Mouse (Mus musculus): ENCODE data around the gene Smoc2. TPM values are rescaled to one million over a fixed set of nuclear protein-coding genes. Genes with fewer than 3 reads are reported as not detected.

Smoc2 gene
- polyA plus RNA-seq, 1 experiment from 2014 or later = 3.0 TPM

- 62% methylated on average over 11 of the region's 11 CpGs for WGBS
- Histone ChIP-seq H3K27me3 (ENCODE audit: control insufficient read depth, insufficient read depth, low read depth, low read length) (no peaks in the 10 kb centered on the region), H3K4me2 (ENCODE audit: low read length) (no peak overlapping the region), H3K4me3 (ENCODE audit: low read depth, low read length) (no peak overlapping the region), H3K27ac (ENCODE audit: low read length) (no peak overlapping the region), H3K9me3 (replicated peaks; ENCODE audit: control insufficient read depth, low read length, poor library complexity, severe bottlenecking) (no peaks in the 10 kb centered on the region), H3K4me1 (ENCODE audit: control insufficient read depth, insufficient read depth, low read length) (no peaks in the 10 kb centered on the region), H3K36me3 (ENCODE audit: control insufficient read depth, insufficient read depth, low read length) (no peaks in the 10 kb centered on the region), H3K9ac (ENCODE audit: low read depth, low read length) (no peak overlapping the region)
- ATAC-seq = no peak
Observed at GRCm38 (mm10) chr17:14244195-14244965, 34.9 kb upstream of the Smoc2 start.

GRCm38 (mm10) chr17:14246266-14246665 is 33.0 kb upstream of the Smoc2 start:
- ATAC-seq = no peak
- 62% methylated on average over 2 of the region's 2 CpGs for WGBS
- no peak overlapping the region for H3K4me2 ChIP-seq (ENCODE audit: low read length)

DNA sequence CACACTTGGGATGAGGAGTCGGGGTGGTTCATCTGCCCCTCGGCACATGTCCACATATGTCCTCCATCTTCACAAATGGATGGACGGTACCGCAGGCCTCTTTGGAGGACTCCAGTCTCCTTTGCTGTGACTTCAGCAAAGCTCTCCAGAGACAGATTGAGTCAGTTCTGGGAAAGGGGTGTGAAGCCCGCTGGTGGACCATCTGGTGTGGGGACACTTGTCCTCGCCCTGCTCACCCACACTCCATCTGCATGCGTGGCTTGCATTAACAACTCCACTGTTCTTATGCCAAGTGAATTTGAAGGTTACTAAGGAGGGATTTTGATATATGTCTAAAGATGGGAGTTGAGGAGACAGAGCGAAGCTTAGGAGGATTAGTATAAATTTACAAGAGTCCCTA is 31.4 kb upstream of the Smoc2 start:
- 84% methylated on average over 8 of the region's 8 CpGs for WGBS
- no peak overlapping the region for H3K9ac ChIP-seq (ENCODE audit: low read depth, low read length)
- no peak overlapping the region for H3K27ac ChIP-seq (ENCODE audit: low read length)
- H3K27me3 ChIP-seq (ENCODE audit: control insufficient read depth, insufficient read depth, low read depth, low read length) = no peaks in the 10 kb centered on the region
- no peak for ATAC-seq
- no peaks in the 10 kb centered on the region for H3K4me1 ChIP-seq (ENCODE audit: control insufficient read depth, insufficient read depth, low read length)
- no peaks in the 10 kb centered on the region for H3K9me3 ChIP-seq (replicated peaks; ENCODE audit: control insufficient read depth, low read length, poor library complexity, severe bottlenecking)
- no peak overlapping the region for H3K4me2 ChIP-seq (ENCODE audit: low read length)
- H3K36me3 ChIP-seq (ENCODE audit: control insufficient read depth, insufficient read depth, low read length) = no peaks in the 10 kb centered on the region
- H3K4me3 ChIP-seq (ENCODE audit: low read depth, low read length) = no peak overlapping the region

More at GRCm38 (mm10) chr17:14246266-14246665, 33.0 kb upstream of the Smoc2 start:
- H3K27me3 ChIP-seq (ENCODE audit: control insufficient read depth, insufficient read depth, low read depth, low read length) = no peaks in the 10 kb centered on the region
- no peak overlapping the region for H3K4me3 ChIP-seq (ENCODE audit: low read depth, low read length)
- H3K9me3 ChIP-seq (replicated peaks; ENCODE audit: control insufficient read depth, low read length, poor library complexity, severe bottlenecking) = no peaks in the 10 kb centered on the region
- no peak overlapping the region for H3K27ac ChIP-seq (ENCODE audit: low read length)
- no peak overlapping the region for H3K9ac ChIP-seq (ENCODE audit: low read depth, low read length)
- no peaks in the 10 kb centered on the region for H3K36me3 ChIP-seq (ENCODE audit: control insufficient read depth, insufficient read depth, low read length)
- no peaks in the 10 kb centered on the region for H3K4me1 ChIP-seq (ENCODE audit: control insufficient read depth, insufficient read depth, low read length)

DNA sequence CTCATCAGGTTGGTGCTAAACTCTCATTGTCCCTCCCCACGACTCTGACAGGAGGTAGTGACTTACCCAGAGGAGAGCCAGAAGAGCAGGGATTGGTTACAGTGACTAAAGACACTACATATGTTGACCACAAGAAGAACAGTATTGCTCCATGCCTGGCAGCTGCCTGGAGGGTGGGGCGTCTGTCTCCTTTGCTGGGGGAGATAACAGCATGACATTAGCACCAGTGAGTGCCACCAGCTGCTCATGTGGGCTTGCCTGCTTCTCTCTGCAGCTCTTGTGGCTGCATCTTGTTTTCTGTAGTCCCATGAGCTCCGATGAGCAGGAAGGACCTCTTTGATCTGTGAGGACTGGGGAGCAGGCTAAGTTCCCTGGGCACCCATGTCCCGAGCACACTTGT is 29.7 kb upstream of the Smoc2 start:
- H3K4me1 ChIP-seq (ENCODE audit: control insufficient read depth, insufficient read depth, low read length) = no peaks in the 10 kb centered on the region
- H3K36me3 ChIP-seq (ENCODE audit: control insufficient read depth, insufficient read depth, low read length) = no peaks in the 10 kb centered on the region
- no peaks in the 10 kb centered on the region for H3K9me3 ChIP-seq (replicated peaks; ENCODE audit: control insufficient read depth, low read length, poor library complexity, severe bottlenecking)
- no peak overlapping the region for H3K4me2 ChIP-seq (ENCODE audit: low read length)
- ATAC-seq = no peak
- WGBS = 76% methylated on average over 4 of the region's 4 CpGs
- no peak overlapping the region for H3K9ac ChIP-seq (ENCODE audit: low read depth, low read length)
- no peak overlapping the region for H3K4me3 ChIP-seq (ENCODE audit: low read depth, low read length)
- no peaks in the 10 kb centered on the region for H3K27me3 ChIP-seq (ENCODE audit: control insufficient read depth, insufficient read depth, low read depth, low read length)
- no peak overlapping the region for H3K27ac ChIP-seq (ENCODE audit: low read length)

- no peak overlapping the region for H3K27ac ChIP-seq (ENCODE audit: low read length)
- no peaks in the 10 kb centered on the region for H3K36me3 ChIP-seq (ENCODE audit: control insufficient read depth, insufficient read depth, low read length)
- ATAC-seq = no peak
- H3K4me3 ChIP-seq (ENCODE audit: low read depth, low read length) = no peak overlapping the region
- 83% methylated on average over 8 of the region's 8 CpGs for WGBS
- H3K4me2 ChIP-seq (ENCODE audit: low read length) = no peak overlapping the region
- no peaks in the 10 kb centered on the region for H3K9me3 ChIP-seq (replicated peaks; ENCODE audit: control insufficient read depth, low read length, poor library complexity, severe bottlenecking)
- no peak overlapping the region for H3K9ac ChIP-seq (ENCODE audit: low read depth, low read length)
- H3K27me3 ChIP-seq (ENCODE audit: control insufficient read depth, insufficient read depth, low read depth, low read length) = no peaks in the 10 kb centered on the region
- H3K4me1 ChIP-seq (ENCODE audit: control insufficient read depth, insufficient read depth, low read length) = no peaks in the 10 kb centered on the region
Observed at GRCm38 (mm10) chr17:14250401-14250800, 28.9 kb upstream of the Smoc2 start.

DNA sequence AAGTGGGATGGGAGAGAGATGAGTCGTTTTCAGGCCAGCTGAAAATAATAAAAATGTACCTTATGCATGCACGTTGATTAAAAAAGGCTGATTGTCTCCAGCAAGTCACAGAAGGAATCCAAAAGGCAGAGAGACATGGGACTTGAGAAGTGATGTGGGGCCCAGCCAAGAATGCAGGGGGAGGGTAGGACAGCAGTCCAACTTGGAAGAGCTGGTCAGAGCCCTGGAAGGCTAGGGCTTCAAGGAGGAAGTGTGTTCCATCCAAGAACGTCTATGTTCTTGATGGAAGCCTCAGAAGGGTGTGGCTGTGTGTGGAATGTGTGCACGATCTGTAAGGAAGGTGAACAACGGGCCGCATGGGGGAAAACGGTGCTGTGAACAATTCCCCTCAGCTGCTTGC is 26.9 kb upstream of the Smoc2 start:
- no peaks in the 10 kb centered on the region for H3K36me3 ChIP-seq (ENCODE audit: control insufficient read depth, insufficient read depth, low read length)
- H3K4me3 ChIP-seq (ENCODE audit: low read depth, low read length) = no peak overlapping the region
- no peaks in the 10 kb centered on the region for H3K27me3 ChIP-seq (ENCODE audit: control insufficient read depth, insufficient read depth, low read depth, low read length)
- H3K4me1 ChIP-seq (ENCODE audit: control insufficient read depth, insufficient read depth, low read length) = no peaks in the 10 kb centered on the region
- no peak overlapping the region for H3K27ac ChIP-seq (ENCODE audit: low read length)
- WGBS = 87% methylated on average over 7 of the region's 7 CpGs
- no peak overlapping the region for H3K4me2 ChIP-seq (ENCODE audit: low read length)
- no peaks in the 10 kb centered on the region for H3K9me3 ChIP-seq (replicated peaks; ENCODE audit: control insufficient read depth, low read length, poor library complexity, severe bottlenecking)
- ATAC-seq = no peak
- H3K9ac ChIP-seq (ENCODE audit: low read depth, low read length) = no peak overlapping the region

GRCm38 (mm10) chr17:14254616-14255015 is 24.7 kb upstream of the Smoc2 start:
- Histone ChIP-seq H3K36me3 (ENCODE audit: control insufficient read depth, insufficient read depth, low read length) (no peaks in the 10 kb centered on the region), H3K27ac (ENCODE audit: low read length) (no peak overlapping the region), H3K9me3 (replicated peaks; ENCODE audit: control insufficient read depth, low read length, poor library complexity, severe bottlenecking) (no peaks in the 10 kb centered on the region), H3K27me3 (ENCODE audit: control insufficient read depth, insufficient read depth, low read depth, low read length) (no peaks in the 10 kb centered on the region), H3K4me2 (ENCODE audit: low read length) (no peak overlapping the region), H3K4me1 (ENCODE audit: control insufficient read depth, insufficient read depth, low read length) (no peaks in the 10 kb centered on the region), H3K4me3 (ENCODE audit: low read depth, low read length) (no peak overlapping the region), H3K9ac (ENCODE audit: low read depth, low read length) (no peak overlapping the region)
- no peak for ATAC-seq
- WGBS = 79% methylated on average over 5 of the region's 5 CpGs

GRCm38 (mm10) chr17:14257799-14258520 is 21.3 kb upstream of the Smoc2 start:
- no peak overlapping the region for H3K4me2 ChIP-seq (ENCODE audit: low read length)
- no peaks in the 10 kb centered on the region for H3K4me1 ChIP-seq (ENCODE audit: control insufficient read depth, insufficient read depth, low read length)
- H3K9ac ChIP-seq (ENCODE audit: low read depth, low read length) = no peak overlapping the region
- no peak for ATAC-seq
- H3K27ac ChIP-seq (ENCODE audit: low read length) = no peak overlapping the region
- no peaks in the 10 kb centered on the region for H3K36me3 ChIP-seq (ENCODE audit: control insufficient read depth, insufficient read depth, low read length)
- H3K4me3 ChIP-seq (ENCODE audit: low read depth, low read length) = no peak overlapping the region
- WGBS = 88% methylated on average over 7 of the region's 7 CpGs
- no peaks in the 10 kb centered on the region for H3K27me3 ChIP-seq (ENCODE audit: control insufficient read depth, insufficient read depth, low read depth, low read length)
- no peaks in the 10 kb centered on the region for H3K9me3 ChIP-seq (replicated peaks; ENCODE audit: control insufficient read depth, low read length, poor library complexity, severe bottlenecking)

DNA sequence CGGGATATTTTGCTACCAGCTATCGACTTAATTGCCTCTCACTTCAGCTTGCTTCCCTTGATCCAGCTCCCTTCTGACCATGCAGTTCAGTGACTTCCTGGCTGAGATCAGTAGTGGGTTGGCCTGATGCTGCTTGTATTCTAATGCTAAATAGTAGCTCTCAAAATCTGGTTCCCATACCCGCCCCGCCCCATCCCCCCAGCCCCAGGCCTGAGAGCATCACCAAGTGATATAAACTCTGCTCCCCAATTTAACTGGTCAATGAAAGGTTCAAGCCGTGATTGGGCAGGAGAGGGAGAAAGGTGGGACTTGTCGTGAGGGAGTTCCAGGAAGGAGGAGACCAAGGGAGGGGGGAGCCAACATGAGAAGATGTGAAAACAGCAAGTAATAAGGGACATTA is 20.4 kb upstream of the Smoc2 start:
- no peak for ATAC-seq
- 39% methylated on average over 6 of the region's 6 CpGs for WGBS

More for the DNA sequence above, 20.4 kb upstream of the Smoc2 start:
- H3K27me3 ChIP-seq (ENCODE audit: control insufficient read depth, insufficient read depth, low read depth, low read length) = no peaks in the 10 kb centered on the region
- no peaks in the 10 kb centered on the region for H3K36me3 ChIP-seq (ENCODE audit: control insufficient read depth, insufficient read depth, low read length)
- H3K9ac ChIP-seq (ENCODE audit: low read depth, low read length) = no peak overlapping the region
- no peak overlapping the region for H3K4me3 ChIP-seq (ENCODE audit: low read depth, low read length)
- H3K4me1 ChIP-seq (ENCODE audit: control insufficient read depth, insufficient read depth, low read length) = no peaks in the 10 kb centered on the region
- no peaks in the 10 kb centered on the region for H3K9me3 ChIP-seq (replicated peaks; ENCODE audit: control insufficient read depth, low read length, poor library complexity, severe bottlenecking)
- no peak overlapping the region for H3K4me2 ChIP-seq (ENCODE audit: low read length)
- no peak overlapping the region for H3K27ac ChIP-seq (ENCODE audit: low read length)
